Mouse (Mus musculus): ENCODE measurements around the gene Sipa1.

The Sipa1 gene

DNA sequence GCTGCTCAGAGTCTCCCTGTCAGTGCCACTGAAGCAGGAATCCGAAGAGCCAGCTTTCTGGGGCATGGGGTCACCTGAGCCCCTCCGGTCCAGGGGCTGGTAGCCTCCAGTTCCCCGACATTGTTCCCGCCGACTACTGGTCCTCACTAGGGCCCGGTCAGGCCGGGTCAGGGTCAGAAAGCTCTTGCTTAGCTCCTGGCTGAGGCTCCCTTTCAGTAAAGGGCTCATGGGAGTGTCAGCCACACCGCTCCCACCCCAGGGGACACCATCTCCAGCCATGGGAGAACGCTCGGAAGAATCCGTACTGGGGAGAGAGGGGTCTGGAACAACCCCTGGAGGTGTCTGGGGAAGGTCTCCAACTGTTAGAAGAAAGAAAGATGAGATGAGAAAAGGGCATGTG, 22.4 kb upstream of the Sipa1 start:
- no peak for DNase-seq

GRCm38 (mm10) chr19:5685431-5685830, 21.9 kb upstream of the Sipa1 start:
- DNase-seq: no peak

DNA sequence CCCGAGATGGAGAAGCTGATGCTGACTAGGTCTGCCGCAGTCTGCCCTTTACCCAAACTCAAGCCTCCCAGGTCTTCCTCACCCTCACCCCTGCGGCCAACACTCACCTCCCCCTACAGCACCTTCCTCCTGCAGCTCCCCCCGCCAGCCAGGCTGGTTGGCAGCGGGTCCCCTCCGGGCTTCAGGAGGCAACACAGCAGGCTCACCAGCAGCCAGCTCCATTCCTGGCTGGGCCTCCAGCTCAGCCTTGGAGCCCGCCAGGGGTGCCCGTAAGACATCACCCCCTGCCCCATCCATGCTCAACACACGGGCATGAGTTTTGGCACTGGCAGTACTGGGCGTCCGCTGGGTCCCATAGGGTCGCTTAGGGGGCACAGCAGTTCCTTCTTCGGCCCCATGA, 21.5 kb upstream of the Sipa1 start:
- no peak for DNase-seq

DNA sequence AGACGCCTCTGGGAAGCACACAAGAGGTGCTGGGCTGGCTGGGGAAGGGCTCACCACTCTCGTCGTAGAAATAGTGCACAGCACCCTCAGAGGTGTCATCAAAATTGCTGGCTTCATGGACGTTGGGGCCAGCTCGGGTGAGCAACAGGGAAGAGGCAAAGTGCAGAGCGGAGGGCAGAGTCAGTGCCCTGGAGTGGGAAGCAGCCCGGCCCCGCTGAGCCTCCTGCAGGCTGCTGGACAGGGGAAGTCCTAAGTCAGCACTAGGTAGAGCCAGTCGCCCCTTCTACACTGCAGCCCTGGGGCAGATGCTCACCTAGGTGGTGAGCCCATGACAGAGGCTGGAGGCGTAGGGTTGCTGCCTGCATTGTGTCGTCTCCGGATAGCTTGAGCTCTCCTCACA, 20.7 kb upstream of the Sipa1 start:
- DNase-seq: no peak

- no peak for DNase-seq
These were observed 16.9 kb upstream of the Sipa1 start for GRCm38 (mm10) chr19:5680432-5680831.

GRCm38 (mm10) chr19:5668372-5668771, 4.9 kb upstream of the Sipa1 start:
- no peak for DNase-seq

DNA sequence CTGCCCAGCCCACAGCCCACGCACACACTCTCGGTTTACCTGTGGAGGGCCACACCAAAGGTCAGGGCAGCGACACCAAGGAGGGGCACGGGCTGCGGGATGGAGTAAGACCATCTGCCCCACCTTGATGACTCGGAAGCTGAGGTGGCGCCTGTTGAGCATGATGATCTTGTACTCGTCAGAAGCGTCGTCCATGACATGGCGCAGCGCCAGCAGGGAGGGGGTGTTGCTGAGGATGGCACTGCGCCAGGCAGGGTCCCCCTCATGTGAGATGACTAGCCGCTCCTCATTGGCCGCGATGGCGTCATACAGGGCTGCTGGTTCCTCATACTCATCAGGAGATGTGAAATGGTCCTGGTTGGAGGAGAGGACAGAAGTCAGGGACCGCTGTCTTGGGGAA, 2.9 kb upstream of the Sipa1 start:
- peak; percentile 35 for DNase-seq

- DNase-seq: no peak
These were observed 2.0 kb upstream of the Sipa1 start for GRCm38 (mm10) chr19:5665465-5665864.

- DNase-seq: no peak
These were observed 1.3 kb upstream of the Sipa1 start for GRCm38 (mm10) chr19:5664669-5665257.

DNA sequence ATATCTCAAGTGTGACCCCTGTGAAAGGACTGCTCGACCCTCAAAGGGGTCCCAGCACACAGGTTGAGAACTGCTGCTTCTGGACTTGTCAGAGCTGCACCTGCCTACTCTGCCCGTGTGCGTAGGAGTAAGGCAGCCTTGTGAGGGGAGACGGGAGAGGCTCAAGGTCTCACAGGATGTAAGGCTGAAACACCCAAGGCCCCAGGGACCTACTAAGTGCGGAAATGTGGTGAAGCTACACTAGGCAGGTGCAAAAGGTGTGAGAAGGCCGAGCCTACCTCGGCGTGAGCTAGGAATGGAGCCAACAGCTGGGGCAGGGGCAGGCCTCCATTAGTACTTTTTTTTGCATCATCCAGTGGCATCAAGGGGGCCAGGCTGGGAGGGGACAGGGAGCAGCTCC, 1.2 kb downstream of the Sipa1 start:
- no peak for DNase-seq

DNA sequence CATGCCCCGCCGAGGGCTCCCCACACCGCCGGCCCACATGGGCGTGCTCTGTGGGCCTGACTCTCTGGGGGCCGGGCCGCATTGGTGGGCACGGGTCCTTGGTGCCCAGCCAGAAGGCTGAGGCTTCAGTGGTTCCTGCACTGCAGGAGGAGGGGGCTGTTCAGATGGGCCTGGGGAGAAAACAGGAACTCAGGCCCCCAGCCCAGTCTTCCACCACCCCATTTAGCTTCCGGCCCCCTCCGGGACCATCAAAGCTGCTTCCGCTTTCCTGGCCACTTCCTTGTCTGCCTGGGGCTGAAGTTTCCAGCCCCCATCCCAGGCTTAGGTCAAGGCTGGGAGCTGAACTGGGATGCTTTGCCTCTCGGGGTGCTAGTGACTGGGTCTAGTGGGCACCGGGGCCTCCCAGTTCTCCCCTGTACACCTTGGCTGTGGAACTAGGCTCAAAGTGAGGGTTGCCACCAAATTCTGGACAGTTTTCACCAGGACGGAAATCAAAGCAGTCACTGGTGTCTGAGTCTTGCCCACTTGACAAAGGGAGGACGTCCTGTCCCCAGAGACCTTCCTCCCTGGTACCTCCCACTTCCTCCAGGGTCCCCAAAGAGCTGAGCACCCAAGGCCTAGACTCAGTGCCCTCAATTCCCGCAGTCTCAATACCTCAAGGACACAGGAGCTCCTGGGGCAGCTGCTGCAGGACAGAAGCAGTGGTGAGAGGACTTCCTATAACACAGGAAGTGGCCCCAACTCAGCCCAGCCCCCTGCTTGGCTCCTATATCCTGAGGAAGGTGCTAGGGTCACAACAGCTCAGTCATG, 2.4 kb downstream of the Sipa1 start:
- DNase-seq: no peak

GRCm38 (mm10) chr19:5654720-5655298, 8.7 kb downstream of the Sipa1 start:
- no peak for DNase-seq

GRCm38 (mm10) chr19:5653969-5654719, 9.4 kb downstream of the Sipa1 start:
- peak; percentile 21 for DNase-seq

- no peak for DNase-seq
These were observed 10.9 kb downstream of the Sipa1 start for GRCm38 (mm10) chr19:5652570-5652969.

GRCm38 (mm10) chr19:5651502-5652274, 11.8 kb downstream of the Sipa1 start:
- DNase-seq: no peak

- DNase-seq: no peak
These were observed 14.2 kb downstream of the Sipa1 start for GRCm38 (mm10) chr19:5649298-5649741.

- peak; percentile 72 for DNase-seq
These were observed 14.9 kb downstream of the Sipa1 start for GRCm38 (mm10) chr19:5648401-5649297.

GRCm38 (mm10) chr19:5647791-5648190, 15.7 kb downstream of the Sipa1 start:
- no peak for DNase-seq

- no peak for DNase-seq
These were observed 16.7 kb downstream of the Sipa1 start for GRCm38 (mm10) chr19:5646731-5647330.

DNA sequence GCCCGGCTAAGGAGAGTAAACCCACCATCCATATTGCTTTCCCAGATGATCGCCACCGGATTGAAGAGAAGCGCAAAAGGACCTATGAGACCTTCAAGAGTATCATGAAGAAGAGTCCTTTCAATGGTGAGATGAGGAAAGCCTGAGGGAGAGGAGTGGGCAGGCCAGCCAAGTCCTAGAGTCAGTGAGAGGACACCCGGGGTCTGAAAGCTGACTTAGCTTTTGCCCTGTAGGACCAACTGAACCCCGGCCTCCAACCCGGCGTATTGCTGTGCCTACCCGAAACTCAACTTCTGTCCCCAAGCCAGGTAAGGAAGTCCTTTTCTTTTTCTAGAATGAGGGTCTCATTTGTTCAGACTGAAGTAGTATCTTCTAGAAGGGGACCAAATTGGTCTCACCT, 18.2 kb downstream of the Sipa1 start:
- DNase-seq: no peak

GRCm38 (mm10) chr19:5641641-5642040, 21.9 kb downstream of the Sipa1 start:
- no peak for DNase-seq

Data from right cerebral cortex, postnatal 4 days (tissue).